Mouse (Mus musculus): ENCODE data around the gene Exosc1.

DNA sequence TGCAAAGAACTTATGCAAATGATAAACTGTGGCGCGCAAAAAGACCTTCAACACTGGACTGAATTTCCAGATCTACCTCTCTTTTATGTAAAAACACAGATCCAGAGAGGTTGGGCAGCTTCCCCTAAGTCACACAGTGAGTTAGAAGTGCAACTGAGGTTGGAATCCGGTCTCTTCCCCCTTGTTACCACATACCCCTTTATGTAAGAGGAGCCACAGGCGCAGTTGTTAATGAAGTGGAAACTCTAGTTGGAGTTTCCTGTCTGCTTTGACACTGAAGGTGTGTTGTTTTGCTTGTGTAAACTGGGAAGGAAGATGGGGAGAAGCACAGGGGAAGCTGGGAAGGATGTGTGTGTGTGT, 49.5 kb upstream of the Exosc1 start:
- TF ChIP-seq CTCF (conservative IDR thresholded peaks at IDR 0.05; ENCODE audit: low read length): no peak
- TF ChIP-seq NANOG (IDR thresholded peaks at IDR 0.05; ENCODE audit: borderline replicate concordance, low read length): no peak
